Mouse (Mus musculus): ENCODE data around the gene Nup62.

Gene Nup62

GRCm38 (mm10) chr7:44815721-44816469, at the start of gene Nup62, which contains the start of gene Il4i1:
Nup62 (plus strand) TSS chr7:44816088.
Il4i1 (plus strand) TSS chr7:44816387.
- DNase-seq (ENCODE audit: low read depth, low spot score) = peak; percentile 96

GRCm38 (mm10) chr7:44768129-44768528, 47.8 kb upstream of the Nup62 start:
- no peak for DNase-seq (ENCODE audit: low read depth, low spot score)

GRCm38 (mm10) chr7:44770046-44770578, 45.8 kb upstream of the Nup62 start:
- DNase-seq (ENCODE audit: low read depth, low spot score) = peak; percentile 87

GRCm38 (mm10) chr7:44772591-44773204, 43.2 kb upstream of the Nup62 start:
- DNase-seq (ENCODE audit: low read depth, low spot score) = no peak

- DNase-seq (ENCODE audit: low read depth, low spot score) = peak; percentile 91
Measured at GRCm38 (mm10) chr7:44776849-44777498, 38.9 kb upstream of the Nup62 start.

- DNase-seq (ENCODE audit: low read depth, low spot score) = no peak
Measured at GRCm38 (mm10) chr7:44780101-44780500, 35.8 kb upstream of the Nup62 start.

- no peak for DNase-seq (ENCODE audit: low read depth, low spot score)
Measured at GRCm38 (mm10) chr7:44789531-44789930, 26.4 kb upstream of the Nup62 start.

- DNase-seq (ENCODE audit: low read depth, low spot score) = no peak
Measured at GRCm38 (mm10) chr7:44790066-44790465, 25.8 kb upstream of the Nup62 start.

GRCm38 (mm10) chr7:44792781-44793180, 23.1 kb upstream of the Nup62 start:
- no peak for DNase-seq (ENCODE audit: low read depth, low spot score)

- DNase-seq (ENCODE audit: low read depth, low spot score) = no peak
Measured at GRCm38 (mm10) chr7:44808927-44809326, 7.0 kb upstream of the Nup62 start.

GRCm38 (mm10) chr7:44809466-44809865, 6.4 kb upstream of the Nup62 start:
- DNase-seq (ENCODE audit: low read depth, low spot score) = no peak

GRCm38 (mm10) chr7:44810365-44810764, 5.5 kb upstream of the Nup62 start:
- DNase-seq (ENCODE audit: low read depth, low spot score) = no peak

- no peak for DNase-seq (ENCODE audit: low read depth, low spot score)
Measured at GRCm38 (mm10) chr7:44810819-44811557, 4.9 kb upstream of the Nup62 start.

- no peak for DNase-seq (ENCODE audit: low read depth, low spot score)
Measured at GRCm38 (mm10) chr7:44812651-44813325, 3.1 kb upstream of the Nup62 start.

- DNase-seq (ENCODE audit: low read depth, low spot score) = no peak
Measured at GRCm38 (mm10) chr7:44813985-44814384, 1.9 kb upstream of the Nup62 start.

- DNase-seq (ENCODE audit: low read depth, low spot score) = no peak
Measured at GRCm38 (mm10) chr7:44814423-44814822, 1.5 kb upstream of the Nup62 start.

GRCm38 (mm10) chr7:44814952-44815553, 835 bp upstream of the Nup62 start:
- DNase-seq (ENCODE audit: low read depth, low spot score) = no peak

GRCm38 (mm10) chr7:44816470-44817021, 658 bp downstream of the Nup62 start, which contains the start of gene Atf5:
Atf5 (minus strand) TSS chr7:44816658.
- DNase-seq (ENCODE audit: low read depth, low spot score) = peak; percentile 58

GRCm38 (mm10) chr7:44817441-44817840, 1.6 kb downstream of the Nup62 start:
- DNase-seq (ENCODE audit: low read depth, low spot score) = peak; percentile 29

GRCm38 (mm10) chr7:44818164-44818563, 2.3 kb downstream of the Nup62 start:
- DNase-seq (ENCODE audit: low read depth, low spot score) = peak; percentile 75
